Mouse (Mus musculus) forebrain, embryonic 15.5 days (tissue): ENCODE measurements at regions not wholly inside any gene's neighbourhood (a gene's known extent, or its start where the extent isn't known, plus 50 kb on each side); places are given as distances from the start of the nearest gene placed in this dataset.

Experiments used
- ATAC-seq: fragments of 200-750 bp; cut with Nextera tagmentation; replicated peaks from 2 replicates; pipeline ENCODE4 v1.8.0; 2017; ENCODE audit warnings: mild to moderate bottlenecking, moderate TSS enrichment, moderate library complexity
- H3K27ac ChIP-seq: fragments of 300-500 bp; sonication (generic); replicated peaks from 2 replicates; pipeline ENCODE4 v1.5.1; 2015; ENCODE audit warnings: mild to moderate bottlenecking, inconsistent platforms
- H3K27me3 ChIP-seq: fragments of 300-500 bp; sonication (generic); 2 replicates; pipeline ENCODE4 v1.6.1; 2015; ENCODE audit warnings: inconsistent platforms
- H3K36me3 ChIP-seq: fragments of 300-500 bp; sonication (generic); 2 replicates; pipeline ENCODE4 v1.6.1; 2015; ENCODE audit warnings: mild to moderate bottlenecking, inconsistent platforms
- H3K4me1 ChIP-seq: fragments of 300-500 bp; sonication (generic); 2 replicates; pipeline ENCODE4 v1.6.1; 2015; ENCODE audit warnings: inconsistent platforms
- H3K4me2 ChIP-seq: fragments of 300-500 bp; sonication (generic); replicated peaks from 2 replicates; pipeline ENCODE4 v1.6.1; 2015; ENCODE audit warnings: mild to moderate bottlenecking, inconsistent platforms
- H3K4me3 ChIP-seq: fragments of 300-500 bp; sonication (generic); 2 replicates; pipeline ENCODE4 v1.5.1; 2015; ENCODE audit warnings: mild to moderate bottlenecking, inconsistent platforms
- H3K9ac ChIP-seq: fragments of 300-500 bp; sonication (generic); replicated peaks from 2 replicates; pipeline ENCODE4 v1.6.1; 2015; ENCODE audit warnings: mild to moderate bottlenecking, inconsistent platforms
- H3K9me3 ChIP-seq: fragments of 300-500 bp; sonication (generic); 2 replicates; pipeline ENCODE4 v1.6.1; 2016; ENCODE audit warnings: inconsistent platforms
- WGBS: fragments of 180-500 bp; shearing (Covaris S2); methylation state at CpG from one replicate; pipeline ENCODE4 v1.1.7; 2015; ENCODE audit warnings: mixed read lengths; 5-methylcytosine and 5-hydroxymethylcytosine counted together

- no peaks in the 10 kb centered on the region for H3K27me3 ChIP-seq
- no peaks in the 10 kb centered on the region for H3K9me3 ChIP-seq
- ATAC-seq, result no peak
- H3K9ac ChIP-seq, result no peak overlapping the region
- H3K27ac ChIP-seq, result no peak overlapping the region
- WGBS, result 92% methylated on average over 2 of the region's 2 CpGs
- H3K4me1 ChIP-seq, result no peaks in the 10 kb centered on the region
- no peaks in the 10 kb centered on the region for H3K36me3 ChIP-seq
- H3K4me3 ChIP-seq, result no peak overlapping the region
- no peak overlapping the region for H3K4me2 ChIP-seq
Observed at GRCm38 (mm10) chr16:65312947-65313346, 207.3 kb upstream of the Htr1f start.

- WGBS, result 59% methylated on average over 3 of the region's 3 CpGs
- H3K27me3 ChIP-seq, result no peaks in the 10 kb centered on the region
- H3K36me3 ChIP-seq, result no peaks in the 10 kb centered on the region
- ATAC-seq, result no peak
- H3K4me1 ChIP-seq, result no peaks in the 10 kb centered on the region
- no peak overlapping the region for H3K9ac ChIP-seq
- H3K4me2 ChIP-seq, result no peak overlapping the region
- H3K9me3 ChIP-seq, result no peaks in the 10 kb centered on the region
- no peak overlapping the region for H3K27ac ChIP-seq
- H3K4me3 ChIP-seq, result no peak overlapping the region
Observed at GRCm38 (mm10) chr16:65315052-65315451, 205.3 kb upstream of the Pou1f1 start.

DNA sequence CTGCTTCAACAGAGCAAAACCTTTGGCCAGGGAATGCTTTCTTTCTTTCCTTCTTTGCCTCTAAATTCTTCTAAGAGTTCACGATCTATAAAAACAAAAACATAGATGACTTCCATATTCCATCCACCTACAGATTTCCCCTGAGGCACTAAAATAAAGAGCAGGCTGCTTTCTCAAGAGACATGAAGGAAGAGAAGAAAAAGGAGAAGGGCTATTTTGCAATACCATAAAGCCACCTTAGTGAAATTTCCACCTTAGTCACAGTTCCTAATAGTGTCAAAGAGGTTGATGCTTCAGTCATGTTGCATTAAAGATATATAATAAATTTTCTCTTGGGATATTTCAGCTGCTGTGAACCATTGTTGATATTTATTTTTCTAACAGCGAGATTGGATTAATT lies 187.9 kb upstream of the Pou1f1 start:
- no peak overlapping the region for H3K4me2 ChIP-seq
- H3K27ac ChIP-seq, result no peak overlapping the region
- H3K9me3 ChIP-seq, result no peaks in the 10 kb centered on the region
- H3K4me1 ChIP-seq, result no peaks in the 10 kb centered on the region
- no peaks in the 10 kb centered on the region for H3K36me3 ChIP-seq
- 90% methylated on average over 2 of the region's 2 CpGs for WGBS
- no peak overlapping the region for H3K9ac ChIP-seq
- no peak for ATAC-seq
- H3K27me3 ChIP-seq, result no peaks in the 10 kb centered on the region
- no peak overlapping the region for H3K4me3 ChIP-seq

DNA sequence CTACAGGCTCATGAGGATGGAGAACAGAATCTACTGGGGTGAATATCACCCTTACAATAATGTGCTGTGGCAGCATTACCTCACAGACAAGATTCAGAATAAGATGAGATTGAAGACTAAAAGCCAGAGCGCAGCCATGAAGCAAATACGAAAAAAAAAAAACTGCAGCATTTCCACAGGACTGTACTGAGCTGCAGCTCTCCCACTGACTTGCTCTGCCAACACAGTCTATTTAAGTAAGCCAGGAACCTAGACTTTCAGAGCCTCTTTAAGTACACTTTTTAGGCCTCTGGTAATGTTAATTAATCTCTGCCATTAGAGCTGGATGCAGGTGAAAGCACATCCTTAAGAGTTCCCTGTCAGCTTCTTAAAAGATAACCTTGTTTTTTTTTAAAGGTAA lies 181.1 kb upstream of the Pou1f1 start:
- no peak for ATAC-seq
- Histone ChIP-seq H3K9me3 (no peaks in the 10 kb centered on the region), H3K4me3 (no peak overlapping the region), H3K36me3 (no peaks in the 10 kb centered on the region), H3K4me2 (no peak overlapping the region), H3K9ac (no peak overlapping the region), H3K4me1 (no peaks in the 10 kb centered on the region), H3K27ac (no peak overlapping the region), H3K27me3 (no peaks in the 10 kb centered on the region)
- 92% methylated on average over 2 of the region's 2 CpGs for WGBS

- Histone ChIP-seq H3K27ac (no peak overlapping the region), H3K9ac (no peak overlapping the region), H3K4me1 (no peaks in the 10 kb centered on the region), H3K4me3 (no peak overlapping the region), H3K4me2 (no peak overlapping the region), H3K36me3 (no peaks in the 10 kb centered on the region), H3K27me3 (no peaks in the 10 kb centered on the region), H3K9me3 (no peaks in the 10 kb centered on the region)
- no peak for ATAC-seq
- 94% methylated on average over 1 of the region's 1 CpGs for WGBS
Observed at GRCm38 (mm10) chr16:65359881-65360280, 160.4 kb upstream of the Pou1f1 start.

- 13% methylated on average over 1 of the region's 1 CpGs for WGBS
- no peaks in the 10 kb centered on the region for H3K36me3 ChIP-seq
- no peak overlapping the region for H3K9ac ChIP-seq
- no peaks in the 10 kb centered on the region for H3K4me1 ChIP-seq
- H3K27me3 ChIP-seq, result no peaks in the 10 kb centered on the region
- no peaks in the 10 kb centered on the region for H3K9me3 ChIP-seq
- no peak overlapping the region for H3K4me3 ChIP-seq
- no peak overlapping the region for H3K4me2 ChIP-seq
- H3K27ac ChIP-seq, result no peak overlapping the region
- ATAC-seq, result no peak
Observed at GRCm38 (mm10) chr16:65369271-65369670, 151.0 kb upstream of the Pou1f1 start.

DNA sequence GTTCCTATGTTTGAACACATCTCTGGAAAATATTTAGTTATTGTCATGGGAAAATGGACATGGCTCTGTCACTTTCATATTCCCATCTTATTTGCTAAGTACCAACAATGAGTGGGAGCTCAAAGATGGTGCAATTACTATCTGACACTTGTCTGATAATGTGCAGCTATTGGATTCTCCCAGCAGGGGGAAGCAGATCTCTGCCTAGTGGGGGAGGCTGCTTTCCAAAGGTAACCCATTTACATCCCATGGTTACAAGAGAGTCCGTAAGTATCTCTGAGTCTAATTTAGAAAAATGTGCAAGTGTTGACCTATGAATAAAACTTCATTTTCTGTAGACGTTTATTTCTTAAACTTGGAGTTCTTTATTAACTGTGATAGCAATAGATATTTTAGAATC lies 149.4 kb upstream of the Pou1f1 start:
- H3K4me1 ChIP-seq, result no peaks in the 10 kb centered on the region
- H3K27ac ChIP-seq, result no peak overlapping the region
- no peak overlapping the region for H3K4me2 ChIP-seq
- ATAC-seq, result 0 out of 2 replicates have a peak, but pooled peaks have one; percentile 41
- WGBS, result 70% methylated on average over 2 of the region's 2 CpGs
- no peaks in the 10 kb centered on the region for H3K27me3 ChIP-seq
- H3K36me3 ChIP-seq, result no peaks in the 10 kb centered on the region
- no peak overlapping the region for H3K9ac ChIP-seq
- no peak overlapping the region for H3K4me3 ChIP-seq
- no peaks in the 10 kb centered on the region for H3K9me3 ChIP-seq

- Histone ChIP-seq H3K36me3 (no peaks in the 10 kb centered on the region), H3K9ac (no peak overlapping the region), H3K4me1 (no peaks in the 10 kb centered on the region), H3K4me2 (no peak overlapping the region), H3K27me3 (no peaks in the 10 kb centered on the region), H3K4me3 (no peak overlapping the region), H3K27ac (no peak overlapping the region), H3K9me3 (no peaks in the 10 kb centered on the region)
- ATAC-seq, result no peak
Observed at GRCm38 (mm10) chr16:65376553-65376952, 143.8 kb upstream of the Pou1f1 start.

DNA sequence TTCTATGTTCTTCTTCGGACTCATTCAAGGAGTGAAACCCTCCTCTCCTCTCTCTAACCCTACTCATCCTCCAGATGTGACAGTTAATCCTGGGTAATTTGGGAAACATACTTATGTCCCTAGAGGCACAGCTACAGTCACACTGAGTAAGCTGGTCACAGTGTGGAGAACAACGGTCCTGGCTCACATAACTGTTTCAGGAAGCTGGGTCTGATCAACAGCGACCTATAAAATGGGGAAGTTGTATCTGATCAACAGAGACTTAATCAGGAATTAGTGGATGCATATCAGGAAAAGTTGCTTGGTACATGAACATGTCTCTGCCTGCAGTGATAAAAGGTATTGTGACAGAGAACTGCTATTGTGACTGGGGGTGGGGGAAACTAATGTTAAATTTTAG lies 142.0 kb upstream of the Pou1f1 start:
- H3K9me3 ChIP-seq, result no peaks in the 10 kb centered on the region
- H3K27me3 ChIP-seq, result no peaks in the 10 kb centered on the region
- no peaks in the 10 kb centered on the region for H3K4me1 ChIP-seq
- ATAC-seq, result no peak
- no peak overlapping the region for H3K9ac ChIP-seq
- H3K27ac ChIP-seq, result no peak overlapping the region
- H3K4me3 ChIP-seq, result no peak overlapping the region
- H3K4me2 ChIP-seq, result no peak overlapping the region
- no peaks in the 10 kb centered on the region for H3K36me3 ChIP-seq
- 75% methylated on average over 3 of the region's 3 CpGs for WGBS

DNA sequence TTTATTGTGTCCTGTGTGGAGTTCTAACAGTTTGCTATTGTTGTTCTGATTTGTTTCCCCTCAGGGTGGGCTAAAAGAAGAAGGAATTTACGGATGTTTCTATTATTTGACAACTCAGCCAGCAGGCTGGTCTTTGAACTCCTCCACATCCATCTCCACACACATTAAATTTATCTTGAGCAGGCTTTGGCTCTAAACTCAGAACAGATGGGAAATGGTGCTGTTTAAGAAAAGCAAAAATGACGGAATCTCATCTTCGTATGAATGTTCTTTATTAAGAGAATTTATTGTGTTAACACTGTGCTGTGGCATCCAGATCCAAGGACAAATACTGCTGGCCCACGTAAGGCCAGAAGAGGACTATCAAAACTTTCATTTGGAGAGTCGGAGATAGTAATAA lies 140.4 kb upstream of the Pou1f1 start:
- Histone ChIP-seq H3K27me3 (no peaks in the 10 kb centered on the region), H3K4me2 (no peak overlapping the region), H3K9me3 (no peaks in the 10 kb centered on the region), H3K9ac (no peak overlapping the region), H3K36me3 (no peaks in the 10 kb centered on the region), H3K27ac (no peak overlapping the region; the same call in 1 of the 2 replicates), H3K4me1 (no peaks in the 10 kb centered on the region), H3K4me3 (no peak overlapping the region)
- WGBS, result 72% methylated on average over 5 of the region's 5 CpGs
- no peak for ATAC-seq

DNA sequence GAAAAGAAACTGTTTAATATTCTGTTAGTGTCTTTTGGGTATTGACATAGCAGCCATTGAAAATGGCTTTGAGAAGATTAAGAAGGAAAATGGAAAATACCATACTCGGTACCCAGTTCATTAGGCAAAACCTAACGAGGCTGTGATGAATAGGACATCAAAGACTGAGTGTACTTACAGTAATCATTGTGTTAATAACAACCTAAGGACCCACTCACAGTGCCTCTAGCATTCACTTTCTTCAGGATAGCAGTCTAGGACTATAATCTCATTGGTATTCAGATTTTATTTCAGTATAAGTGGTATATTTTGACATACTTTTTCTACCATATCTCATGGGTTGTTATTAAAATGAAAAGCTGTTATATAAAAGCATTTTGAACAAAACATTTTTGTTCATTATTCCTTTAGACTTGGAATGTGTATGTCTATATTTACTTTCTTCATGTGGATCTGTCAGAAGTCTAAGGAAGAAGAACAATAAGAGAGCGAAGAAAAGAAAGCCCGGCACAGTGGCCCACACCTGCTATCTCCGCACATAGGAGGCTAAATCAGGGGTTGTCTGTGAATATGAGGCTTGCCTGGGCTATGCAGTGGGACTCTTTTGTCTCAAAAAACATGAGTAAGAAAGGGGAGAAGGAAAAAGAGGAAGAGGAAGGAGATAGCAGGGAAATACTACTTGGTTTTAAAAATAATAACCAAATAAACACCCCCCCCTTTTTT lies 116.2 kb upstream of the Pou1f1 start:
- 19% methylated on average over 5 of the region's 5 CpGs for WGBS
- Histone ChIP-seq H3K9me3 (no peaks in the 10 kb centered on the region), H3K27me3 (no peaks in the 10 kb centered on the region), H3K27ac (peak overlapping the region; percentile 55; the same call in 1 of the 2 replicates), H3K4me2 (no peak overlapping the region), H3K9ac (no peak overlapping the region), H3K4me3 (no peak overlapping the region), H3K36me3 (no peaks in the 10 kb centered on the region), H3K4me1 (peaks cover 6% of the 10 kb centered on the region; the same call in 1 of the 2 replicates)
- ATAC-seq, result peak; percentile 46; the same call in 1 of the 2 replicates

- H3K9ac ChIP-seq, result no peak overlapping the region
- peak overlapping the region; percentile 55; the same call in 1 of the 2 replicates for H3K27ac ChIP-seq
Observed at GRCm38 (mm10) chr16:65404816-65405215, 115.5 kb upstream of the Pou1f1 start.

More at GRCm38 (mm10) chr16:65404816-65405215, 115.5 kb upstream of the Pou1f1 start:
- Histone ChIP-seq H3K27me3 (no peaks in the 10 kb centered on the region), H3K36me3 (no peaks in the 10 kb centered on the region), H3K4me1 (peaks cover 6% of the 10 kb centered on the region; the same call in 1 of the 2 replicates), H3K4me3 (no peak overlapping the region), H3K9me3 (no peaks in the 10 kb centered on the region), H3K4me2 (no peak overlapping the region)
- 54% methylated on average over 5 of the region's 5 CpGs for WGBS
- peak; percentile 72 for ATAC-seq
